Mouse (Mus musculus) MEL (cell line): ENCODE measurements around the gene Dlat. TPM values are rescaled to one million over a fixed set of nuclear protein-coding genes. Genes with fewer than 3 reads are reported as not detected.

Experiments used
- DNase-seq: peaks from one replicate; pipeline ENCODE4 v3.0.0; 2011; ENCODE audit warnings: low read depth, low spot score
- H3K27ac ChIP-seq: 2 replicates; pipeline ENCODE4 v1.5.1; 2012; ENCODE audit warnings: low read depth, mild to moderate bottlenecking, control low read depth, low read length, moderate library complexity; ENCODE audit not compliant: control insufficient read depth
- H3K27me3 ChIP-seq, 2 experiments: fragments of 150-350 bp in 1 of 2; sonication (generic) in 1 of 2; 2 replicates each; pipeline ENCODE4 v1.6.1; 2012; ENCODE audit warnings: low read length in 2 of 2, mild to moderate bottlenecking in 2 of 2, improper control_type of control experiment in 1 of 2, moderate library complexity in 1 of 2; ENCODE audit not compliant: insufficient read depth in 2 of 2, control insufficient read depth in 1 of 2
- H3K36me3 ChIP-seq, 2 experiments: 2 replicates each; pipeline ENCODE4 v1.6.1; 2012 to 2014; ENCODE audit warnings: low read length in 2 of 2, improper control_type of control experiment in 1 of 2, inconsistent platforms in 1 of 2, mild to moderate bottlenecking in 1 of 2; ENCODE audit not compliant: insufficient read depth in 2 of 2, control insufficient read depth in 1 of 2
- H3K4me1 ChIP-seq, 2 experiments: fragments of 150-350 bp in 1 of 2; sonication (generic) in 1 of 2; 2 replicates each; pipeline ENCODE4 v1.6.1; 2012; ENCODE audit warnings: low read length in 2 of 2, improper control_type of control experiment in 1 of 2, mild to moderate bottlenecking in 1 of 2; ENCODE audit not compliant: insufficient read depth in 2 of 2, control insufficient read depth in 1 of 2
- H3K4me3 ChIP-seq, 2 experiments: fragments of 150-350 bp in 1 of 2; sonication (generic) in 1 of 2; 2 replicates each; pipeline ENCODE4 v1.5.1; 2012; ENCODE audit warnings: low read depth in 2 of 2, low read length in 2 of 2, mild to moderate bottlenecking in 2 of 2, moderate library complexity in 2 of 2, control low read depth in 1 of 2, improper control_type of control experiment in 1 of 2; ENCODE audit not compliant: control insufficient read depth in 1 of 2, insufficient read depth in 1 of 2
- H3K79me2 ChIP-seq: 2 replicates; pipeline ENCODE4 v1.6.1; 2012; ENCODE audit warnings: mild to moderate bottlenecking, low read length, moderate library complexity; ENCODE audit not compliant: control insufficient read depth, poor library complexity, insufficient read depth
- H3K9ac ChIP-seq: 2 replicates; pipeline ENCODE4 v1.6.1; 2012; ENCODE audit warnings: low read depth, mild to moderate bottlenecking, control low read depth, low read length, moderate library complexity; ENCODE audit not compliant: control insufficient read depth, poor library complexity, severe bottlenecking
- H3K9me3 ChIP-seq: fragments of 150-350 bp; sonication (generic); replicated peaks from 2 replicates; pipeline ENCODE4 v1.6.1; 2012; ENCODE audit warnings: mild to moderate bottlenecking, low read length, improper control_type of control experiment, moderate library complexity; ENCODE audit not compliant: insufficient read depth
- BHLHE40 ChIP-seq: IDR thresholded peaks from 2 replicates; pipeline ENCODE4 v1.6.1; 2012; ENCODE audit warnings: low read depth, mild to moderate bottlenecking, inconsistent platforms, low read length, improper control_type of control experiment, borderline replicate concordance
- CHD1 ChIP-seq: IDR thresholded peaks from 2 replicates; pipeline ENCODE4 v1.6.1; 2012; ENCODE audit warnings: low read depth, mild to moderate bottlenecking, inconsistent platforms, low read length, improper control_type of control experiment
- E2F4 ChIP-seq: IDR thresholded peaks from 2 replicates; pipeline ENCODE4 v1.6.1; 2011; ENCODE audit warnings: low read depth, low read length, improper control_type of control experiment, borderline replicate concordance
- ELF1 ChIP-seq: IDR thresholded peaks from 2 replicates; pipeline ENCODE4 v1.6.1; 2014; ENCODE audit warnings: low read depth, mild to moderate bottlenecking, inconsistent platforms, low read length, improper control_type of control experiment, moderate library complexity
- ETS1 ChIP-seq: IDR thresholded peaks from 2 replicates; pipeline ENCODE4 v1.6.1; 2012; ENCODE audit warnings: low read depth, mild to moderate bottlenecking, inconsistent platforms, low read length, improper control_type of control experiment, moderate library complexity
- GABPA ChIP-seq: IDR thresholded peaks from 2 replicates; pipeline ENCODE4 v1.6.1; 2012; ENCODE audit warnings: low read depth, mild to moderate bottlenecking, inconsistent platforms, low read length, improper control_type of control experiment, moderate library complexity
- GATA1 ChIP-seq: IDR thresholded peaks from 2 replicates; pipeline ENCODE4 v1.6.1; 2011; ENCODE audit warnings: low read depth, low read length, improper control_type of control experiment
- HCFC1 ChIP-seq: IDR thresholded peaks from 2 replicates; pipeline ENCODE4 v1.6.1; 2012; ENCODE audit warnings: low read depth, mild to moderate bottlenecking, inconsistent platforms, low read length, improper control_type of control experiment, moderate library complexity
- KAT2A ChIP-seq: conservative IDR thresholded peaks from 2 replicates; pipeline ENCODE4 v1.6.1; 2012; ENCODE audit warnings: low read depth, low read length, improper control_type of control experiment, inconsistent platforms
- MAFK ChIP-seq: IDR thresholded peaks from 2 replicates; pipeline ENCODE4 v1.6.1; 2011; ENCODE audit warnings: low read depth, mild to moderate bottlenecking, low read length, improper control_type of control experiment, borderline replicate concordance
- MEF2A ChIP-seq: IDR thresholded peaks from 2 replicates; pipeline ENCODE4 v1.6.1; 2014; ENCODE audit warnings: low read depth, mild to moderate bottlenecking, inconsistent platforms, low read length, improper control_type of control experiment; ENCODE audit not compliant: poor library complexity, insufficient replicate concordance, severe bottlenecking; ENCODE audit errors: extremely low read depth
- MYC ChIP-seq: IDR thresholded peaks from 2 replicates; pipeline ENCODE4 v1.6.1; 2011; ENCODE audit warnings: low read depth, mild to moderate bottlenecking, low read length, improper control_type of control experiment, moderate library complexity
- NRF1 ChIP-seq: IDR thresholded peaks from 2 replicates; pipeline ENCODE4 v1.6.1; 2014; ENCODE audit warnings: low read depth, mild to moderate bottlenecking, inconsistent platforms, low read length, improper control_type of control experiment, moderate library complexity; ENCODE audit not compliant: poor library complexity, insufficient read depth, severe bottlenecking
- RAD21 ChIP-seq: IDR thresholded peaks from 2 replicates; pipeline ENCODE4 v1.6.1; 2011; ENCODE audit warnings: mild to moderate bottlenecking, low read depth, low read length, improper control_type of control experiment
- RCOR1 ChIP-seq: IDR thresholded peaks from 2 replicates; pipeline ENCODE4 v1.6.1; 2012; ENCODE audit warnings: low read depth, mild to moderate bottlenecking, inconsistent platforms, low read length, improper control_type of control experiment
- TBP ChIP-seq: IDR thresholded peaks from 2 replicates; pipeline ENCODE4 v1.8.0; 2011; ENCODE audit warnings: low read depth, low read length, improper control_type of control experiment
- TCF12 ChIP-seq: IDR thresholded peaks from 2 replicates; pipeline ENCODE4 v1.6.1; 2014; ENCODE audit warnings: low read depth, mild to moderate bottlenecking, inconsistent platforms, low read length, improper control_type of control experiment, moderate library complexity
- USF1 ChIP-seq: IDR thresholded peaks from 2 replicates; pipeline ENCODE4 v1.6.1; 2014; ENCODE audit warnings: low read depth, mild to moderate bottlenecking, inconsistent platforms, low read length, improper control_type of control experiment, moderate library complexity
- USF2 ChIP-seq, 2 experiments: IDR thresholded peaks; 2 replicates each; pipeline ENCODE4 v1.6.1; 2011 to 2012; ENCODE audit warnings: improper control_type of control experiment in 2 of 2, low read length in 2 of 2, borderline replicate concordance in 1 of 2, inconsistent platforms in 1 of 2, low read depth in 1 of 2, mild to moderate bottlenecking in 1 of 2; ENCODE audit not compliant: insufficient read depth in 1 of 2
- ZC3H11A ChIP-seq: IDR thresholded peaks from 2 replicates; pipeline ENCODE4 v1.6.1; 2012; ENCODE audit warnings: low read depth, mild to moderate bottlenecking, inconsistent platforms, low read length, improper control_type of control experiment
- ZKSCAN1 ChIP-seq: IDR thresholded peaks from 2 replicates; pipeline ENCODE4 v1.6.1; 2012; ENCODE audit warnings: low read depth, mild to moderate bottlenecking, inconsistent platforms, low read length, improper control_type of control experiment, moderate library complexity
- ZMIZ1 ChIP-seq: IDR thresholded peaks from 2 replicates; pipeline ENCODE4 v1.6.1; 2012; ENCODE audit warnings: low read depth, mild to moderate bottlenecking, inconsistent platforms, low read length, improper control_type of control experiment, moderate library complexity
- ZNF384 ChIP-seq: IDR thresholded peaks from 2 replicates; pipeline ENCODE4 v1.6.1; 2012; ENCODE audit warnings: low read depth, mild to moderate bottlenecking, inconsistent platforms, low read length, improper control_type of control experiment
- polyA plus RNA-seq, 2 experiments: library from polyadenylated mRNA; stranded (reverse) in 1 of 2; unstranded in 1 of 2; fragments of >175 nt in 1 of 2; fragments of >200 nt in 1 of 2; gene quantifications; 2 replicates each; pipeline versions ENCODE4 v1.2.1 to v1.2.4; 2012; ENCODE audit warnings: low replicate concordance in 2 of 2, low read depth in 1 of 2; ENCODE audit not compliant: insufficient read length in 2 of 2, insufficient read depth in 1 of 2, missing spikeins in 1 of 2
- total RNA-seq: library from RNA; depleted of rRNA; stranded (reverse); fragments of 300-350 nt; gene quantifications from 2 replicates; pipeline ENCODE4 v1.2.3, GENCODE M21; 2012

Gene Dlat
- total and polyA plus RNA-seq, 3 experiments: 52.2 to 77.4 TPM; not detected in 1

DNA sequence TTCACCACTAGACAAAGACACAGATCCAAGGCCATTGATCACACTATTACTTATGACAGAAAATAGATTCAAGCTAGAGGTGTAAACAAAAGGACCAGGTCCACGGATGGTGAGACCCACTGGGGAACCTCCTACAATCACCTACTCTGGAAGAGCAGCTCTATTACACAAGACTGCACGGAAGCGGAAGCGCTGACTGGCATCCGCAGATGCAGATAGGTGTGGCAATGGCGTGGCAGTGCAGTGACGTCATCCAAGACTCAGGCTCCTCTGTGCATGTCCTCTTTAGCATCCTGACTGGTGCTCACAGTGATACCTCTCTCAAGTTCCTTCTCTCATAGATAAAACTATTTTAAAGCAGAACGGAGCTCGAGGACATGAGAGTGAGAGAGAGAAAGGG, 66.6 kb downstream of the Dlat start:
- no peaks in the 10 kb centered on the region for H3K4me1 ChIP-seq
- TF ChIP-seq USF2 (IDR thresholded peaks at IDR 0.05; ENCODE audit: borderline replicate concordance in 1 of 2, insufficient read depth in 1 of 2, low read depth in 1 of 2, low read length in 2 of 2) (no peak), TBP (no peak), ZNF384 (no peak), HCFC1 (no peak), BHLHE40 (no peak), RAD21 (no peak), ZKSCAN1 (no peak), MAFK (no peak), NRF1 (no peak), ETS1 (no peak), MEF2A (no peak), KAT2A (no peak), TCF12 (no peak), USF1 (no peak), ZC3H11A (no peak), RCOR1 (no peak), ZMIZ1 (no peak), ELF1 (no peak)
- TF ChIP-seq, all 39 proteins: peak for 0
- no peaks in the 10 kb centered on the region for H3K27me3 ChIP-seq
- H3K27ac ChIP-seq: no peak overlapping the region
- H3K36me3 ChIP-seq: peaks cover 0 to 7% of the 10 kb centered on the region in 2 experiments; a peak in 2 of 4 replicates
- no peak overlapping the region for H3K9ac ChIP-seq
- no peaks in the 10 kb centered on the region for H3K9me3 ChIP-seq
- H3K4me3 ChIP-seq: no peak overlapping the region
- H3K79me2 ChIP-seq: no peaks in the 10 kb centered on the region
- DNase-seq: no peak

GRCm38 (mm10) chr9:50590856-50591518, 68.6 kb downstream of the Dlat start:
- Histone ChIP-seq H3K27me3 (no peaks in the 10 kb centered on the region), H3K4me1 (no peaks in the 10 kb centered on the region), H3K9ac (no peak overlapping the region), H3K79me2 (no peaks in the 10 kb centered on the region), H3K9me3 (no peaks in the 10 kb centered on the region), H3K4me3 (no peak overlapping the region), H3K36me3 (no peaks in the 10 kb centered on the region), H3K27ac (no peak overlapping the region)
- no peak for DNase-seq
- TF ChIP-seq CHD1 (no peak), USF2 (IDR thresholded peaks at IDR 0.05; ENCODE audit: borderline replicate concordance in 1 of 2, insufficient read depth in 1 of 2, low read depth in 1 of 2, low read length in 2 of 2) (no peak), ZC3H11A (no peak), MYC (no peak), GABPA (no peak), E2F4 (no peak), HCFC1 (no peak), GATA1 (no peak), ETS1 (no peak), MEF2A (no peak)
